Mouse (Mus musculus): ENCODE measurements around the gene Echdc2.

Echdc2 gene

DNA sequence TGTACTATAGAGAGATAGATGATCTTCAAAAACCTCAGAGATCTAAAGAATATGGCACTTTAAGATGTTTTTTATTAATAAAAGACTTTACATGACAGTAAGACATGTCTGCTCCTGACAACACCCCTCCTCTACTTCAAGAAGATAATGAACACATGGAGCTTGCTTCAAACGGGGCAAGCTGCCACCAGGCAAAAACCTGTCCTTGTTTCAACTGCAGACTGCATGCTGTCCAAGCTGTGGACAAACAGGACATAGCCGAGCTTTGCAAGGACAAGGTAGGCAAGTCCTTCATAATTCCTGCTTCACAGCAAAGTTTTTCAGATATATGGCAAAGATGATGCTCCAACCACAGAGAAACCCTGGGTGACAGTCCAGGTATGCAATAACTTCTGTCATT lies 34.0 kb downstream of the Echdc2 start:
- ATAC-seq (ENCODE audit: low TSS enrichment): no peak

DNA sequence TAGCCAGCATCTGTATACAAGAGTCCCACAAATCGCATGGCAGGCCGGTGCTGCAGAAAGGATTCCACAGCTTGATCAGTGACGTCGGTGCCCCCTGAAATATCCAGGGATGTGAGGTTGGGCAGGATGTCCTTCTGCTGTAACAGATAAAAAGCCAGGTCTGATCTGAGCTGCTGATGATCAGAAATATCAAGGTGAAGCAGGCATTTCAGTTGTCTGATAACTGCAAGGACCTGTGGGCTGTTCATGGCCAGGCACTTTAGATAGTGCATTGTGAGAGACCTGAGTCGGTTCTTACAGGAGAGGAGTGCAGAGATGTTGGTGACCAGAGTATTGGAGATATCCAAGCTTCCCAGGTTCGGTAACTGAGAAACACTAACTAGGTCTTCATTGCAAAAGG lies 39.4 kb downstream of the Echdc2 start:
- ATAC-seq (ENCODE audit: low TSS enrichment): no peak

DNA sequence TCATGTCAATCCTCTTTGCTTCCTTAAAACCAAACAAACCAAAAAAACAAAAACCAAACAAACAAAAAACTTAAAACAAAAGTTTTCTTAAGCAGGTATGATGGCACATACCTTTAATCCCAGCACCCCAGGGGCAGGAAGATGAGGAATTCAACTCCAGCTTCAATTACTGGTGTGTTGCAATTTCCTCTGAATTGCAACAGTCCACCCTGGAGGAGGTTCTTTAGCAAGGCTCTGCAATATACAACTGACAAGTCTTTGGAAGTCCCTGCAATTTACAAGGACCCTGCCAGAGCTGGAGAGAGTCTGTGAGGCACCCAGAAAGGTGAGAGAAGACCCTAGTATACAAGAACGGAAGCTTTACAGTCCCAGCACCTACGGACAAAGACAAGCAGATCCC lies 47.8 kb downstream of the Echdc2 start:
- no peak for ATAC-seq (ENCODE audit: low TSS enrichment)

- ATAC-seq (ENCODE audit: low TSS enrichment): no peak
Observed at GRCm38 (mm10) chr4:108217332-108218179, 52.3 kb downstream of the Echdc2 start, which contains the start of gene Zyg11a. Gene Zyg11a, minus strand, starts transcription at chr4:108218048.

- ATAC-seq (ENCODE audit: low TSS enrichment): no peak
Observed at GRCm38 (mm10) chr4:108219019-108219418, 53.8 kb downstream of the Echdc2 start.

DNA sequence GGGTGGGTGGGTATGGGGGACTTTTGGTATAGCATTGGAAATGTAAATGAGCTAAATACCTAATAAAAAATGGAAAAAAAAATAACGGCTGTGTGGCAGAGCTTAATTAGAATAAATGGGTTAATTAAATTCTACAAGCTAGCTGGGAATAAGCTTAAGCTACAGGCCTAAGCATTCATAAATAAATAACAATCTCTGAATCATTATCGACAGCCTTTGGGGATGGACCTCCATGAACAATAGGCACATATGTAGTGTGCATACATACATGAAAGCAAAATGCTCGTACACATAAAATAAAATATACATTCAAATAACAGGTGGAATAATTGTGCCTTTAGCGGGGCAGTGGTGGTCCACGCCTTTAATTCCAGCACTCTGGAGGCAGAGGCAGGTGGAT lies 57.3 kb downstream of the Echdc2 start:
- no peak for ATAC-seq (ENCODE audit: low TSS enrichment)

GRCm38 (mm10) chr4:108225341-108225872 lies 60.2 kb downstream of the Echdc2 start:
- no peak for ATAC-seq (ENCODE audit: low TSS enrichment)
